Mouse (Mus musculus) adrenal gland, adult 18-20 months (tissue): ENCODE results near the gene Srgap3. TPM values are rescaled to one million over a fixed set of nuclear protein-coding genes. Genes with fewer than 3 reads are reported as not detected.

Source experiments
- DNase-seq, 2 experiments: peaks; one replicate each; pipeline ENCODE4 v3.0.0; 2021 to 2022; ENCODE audit warnings: low spot score in 2 of 2
- total RNA-seq, 2 experiments: library from RNA; stranded (reverse); gene quantifications; 1 replicate in 1 of 2; 2 replicates in 1 of 2; pipeline ENCODE4 v1.2.3; 2021

The Srgap3 gene
- total RNA-seq, 2 experiments from 2014 or later, result 9.4 to 14.7 TPM

DNA sequence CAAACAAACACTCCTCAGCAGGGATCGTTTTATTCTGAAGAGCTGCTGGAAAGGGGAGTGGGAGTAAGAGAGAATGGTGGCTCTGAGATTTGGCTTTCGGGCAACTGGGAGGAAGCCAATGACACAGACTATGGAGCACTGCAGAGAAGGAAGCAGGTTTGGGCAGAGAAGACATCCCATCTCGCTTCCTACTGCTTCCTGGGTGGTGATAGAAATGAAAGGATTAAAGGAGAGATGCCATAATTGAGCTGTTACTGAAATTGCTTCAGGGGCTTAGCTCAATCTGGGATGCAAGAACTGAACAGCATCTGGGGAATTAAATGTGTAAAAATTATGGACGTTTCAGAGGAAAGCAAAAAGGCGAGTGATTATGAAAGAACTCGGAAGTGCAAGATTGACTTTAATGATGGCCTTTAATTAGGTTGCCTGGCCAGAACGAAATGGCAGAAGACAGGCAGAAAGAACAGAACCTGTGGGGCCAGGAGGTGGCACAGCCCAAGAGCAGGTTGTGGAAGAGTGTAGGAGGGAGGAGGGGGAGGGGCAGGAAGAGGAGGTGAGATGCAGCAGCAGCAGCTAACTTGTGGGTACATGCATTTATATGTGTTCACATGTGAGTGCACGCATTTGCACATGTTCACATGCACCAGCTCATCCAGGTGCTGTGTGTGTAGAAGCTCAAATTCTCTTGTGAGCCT lies 126.6 kb downstream of the Srgap3 start:
- DNase-seq, result no peak

DNA sequence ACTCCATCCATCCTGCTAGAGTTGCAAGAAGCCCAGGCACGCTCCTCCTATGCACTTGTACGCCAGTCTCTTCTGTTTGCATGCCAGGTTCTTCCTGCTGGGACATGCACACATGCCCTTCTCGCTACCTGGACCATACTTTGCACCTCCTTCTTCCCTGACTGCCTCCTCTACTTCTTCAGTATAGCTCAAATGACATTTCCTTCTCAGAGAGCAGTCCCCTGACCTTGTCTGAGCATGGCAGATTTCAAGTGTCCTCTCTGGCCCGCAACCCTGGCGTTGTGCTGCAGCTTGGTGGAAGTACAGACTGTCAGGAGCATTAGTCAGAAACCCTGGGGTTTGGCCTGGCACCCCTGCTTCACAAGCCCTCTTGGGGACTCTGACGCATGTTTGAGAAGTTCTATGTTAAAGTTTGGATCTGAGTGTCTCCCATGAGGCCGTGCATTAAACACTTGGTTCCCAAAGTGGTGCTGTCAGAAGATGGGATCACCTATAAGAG lies 128.6 kb downstream of the Srgap3 start:
- no peak for DNase-seq

DNA sequence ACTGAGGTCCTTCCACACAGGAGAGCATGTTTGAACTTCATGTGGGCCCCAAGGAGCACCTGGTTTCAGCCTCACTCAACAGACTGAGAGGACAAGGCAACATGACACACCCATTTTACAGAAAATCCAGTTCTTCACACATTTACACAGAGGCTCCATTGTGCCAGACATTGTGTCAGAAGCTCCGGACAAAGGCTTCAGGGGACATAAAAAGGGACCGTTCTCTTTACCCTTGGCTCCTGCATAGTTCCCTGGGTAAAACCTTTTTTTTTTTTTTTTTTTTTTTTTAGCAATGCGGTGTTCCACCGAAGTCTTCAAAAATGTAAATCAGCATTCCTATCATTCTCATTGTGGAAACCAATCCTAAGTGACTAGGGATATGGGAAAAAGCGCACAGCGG lies 131.5 kb downstream of the Srgap3 start:
- no peak for DNase-seq

DNA sequence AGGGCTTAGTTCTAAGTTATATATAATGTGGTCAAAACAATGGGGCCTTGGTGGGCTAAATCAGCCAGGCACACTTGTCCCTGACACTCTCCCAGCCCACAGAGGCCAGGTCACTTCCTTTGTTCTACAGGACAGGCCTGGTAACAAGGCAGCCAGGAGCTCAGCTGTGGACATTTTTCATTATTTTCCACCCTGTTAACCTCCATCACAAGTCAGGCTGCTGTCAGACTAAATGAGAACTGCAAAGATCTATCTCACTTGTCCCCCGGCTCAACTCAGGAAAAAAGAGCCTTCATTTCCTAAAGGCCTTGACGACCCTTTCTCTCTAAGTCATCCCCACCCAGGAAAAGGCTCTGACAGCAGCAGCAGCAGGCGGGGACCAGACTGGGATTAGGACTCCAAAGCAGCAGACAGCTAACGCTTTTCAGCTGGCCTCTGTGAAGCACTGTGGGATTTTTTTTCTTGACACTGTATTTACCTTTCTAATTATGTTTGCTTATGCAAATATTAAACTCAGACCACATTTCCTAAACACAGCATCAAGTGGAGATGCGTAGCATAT lies 132.5 kb downstream of the Srgap3 start:
- no peak for DNase-seq

DNA sequence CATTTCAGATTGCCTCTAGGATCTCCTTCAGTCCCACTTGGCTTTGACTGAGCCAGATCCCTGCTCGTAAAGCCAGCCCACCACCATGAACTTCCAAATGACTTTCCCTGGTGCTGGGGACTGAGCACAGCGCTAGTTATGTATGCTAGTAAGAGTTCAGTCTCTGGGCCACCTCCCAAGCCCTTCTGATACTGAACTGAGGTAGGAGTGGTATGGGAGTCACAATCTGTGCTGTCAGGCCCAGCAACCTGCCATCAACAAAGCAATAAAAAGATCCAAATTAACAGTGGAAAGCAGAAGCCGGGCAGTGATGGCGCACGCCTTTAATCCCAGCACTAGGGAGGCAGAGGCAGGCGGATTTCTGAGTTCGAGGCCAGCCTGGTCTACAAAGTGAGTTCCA lies 134.2 kb downstream of the Srgap3 start:
- no peak for DNase-seq

DNA sequence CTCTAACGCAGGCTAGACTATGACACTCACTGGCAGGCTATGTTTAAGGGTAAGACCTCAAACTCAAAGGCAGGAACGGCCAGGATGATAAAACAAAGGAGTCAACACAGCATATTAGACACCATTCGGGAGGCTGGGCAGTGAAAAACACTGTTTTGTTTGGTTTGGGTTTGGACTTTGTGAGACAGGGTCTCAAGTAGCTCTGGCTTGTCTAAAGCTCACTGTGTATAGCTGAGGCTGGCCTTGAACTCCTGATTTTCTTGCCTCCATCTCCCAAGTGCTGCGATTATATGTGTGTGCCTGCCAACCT lies 136.6 kb downstream of the Srgap3 start:
- DNase-seq, result no peak

DNA sequence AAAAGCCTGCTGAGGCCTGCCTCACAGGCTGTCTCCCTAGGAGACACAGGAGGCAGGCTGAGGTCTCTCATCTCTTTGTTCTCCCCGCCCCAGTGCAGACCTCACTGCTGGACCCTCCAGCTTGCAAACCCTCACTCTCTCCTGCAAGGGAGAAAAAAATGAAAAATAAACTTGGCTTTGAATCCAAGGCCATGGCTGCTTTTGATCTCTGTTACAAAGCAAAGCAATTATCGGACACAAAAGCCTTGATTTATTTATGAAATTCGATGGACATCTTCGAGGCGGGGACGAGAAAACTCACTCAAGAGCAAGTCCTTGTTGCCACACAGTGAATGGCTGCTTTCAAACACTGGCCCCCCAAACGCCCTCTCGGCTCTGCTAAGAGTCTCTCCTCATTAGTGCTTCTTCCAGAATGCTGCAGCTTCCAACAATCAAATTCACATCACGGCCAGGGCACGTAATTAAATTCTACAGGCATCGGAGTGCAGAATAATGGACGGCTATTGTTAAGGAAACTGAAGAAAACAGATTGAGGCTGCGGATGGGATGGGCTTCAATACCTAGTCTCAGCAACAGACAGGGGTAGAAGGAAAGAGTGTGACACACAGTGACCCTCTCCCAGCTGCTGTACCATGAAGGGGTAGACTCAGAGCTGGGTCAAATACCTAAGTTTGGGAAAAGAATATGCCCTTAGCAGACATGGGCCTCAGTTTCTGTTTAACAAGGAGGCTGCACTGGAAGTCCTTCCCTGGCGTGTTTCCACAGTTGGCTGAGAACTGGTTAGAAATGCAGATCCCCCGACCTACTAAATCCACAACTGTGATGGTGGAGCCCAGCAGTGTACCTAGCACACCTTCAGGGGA lies 137.2 kb downstream of the Srgap3 start:
- no peak for DNase-seq

DNA sequence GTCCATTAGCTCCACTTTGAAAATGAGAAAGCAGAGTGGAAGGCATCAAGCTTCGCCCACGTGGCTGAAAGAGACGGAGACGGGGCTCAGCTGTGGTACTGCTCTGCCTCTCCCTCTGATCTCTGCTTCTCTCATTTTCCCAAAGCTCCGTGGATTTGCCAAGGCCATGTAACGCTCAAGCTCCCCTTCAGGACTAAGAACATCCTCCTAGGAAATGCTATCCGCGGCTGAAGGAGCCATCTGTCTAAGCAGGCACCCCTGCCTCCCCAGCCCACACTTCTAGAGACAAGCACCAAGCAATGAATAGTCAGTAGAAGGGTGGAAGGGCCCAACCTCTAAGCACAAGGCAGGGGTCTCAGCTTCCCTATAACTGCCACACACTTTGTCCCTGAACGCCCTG lies 138.3 kb downstream of the Srgap3 start:
- no peak for DNase-seq

DNA sequence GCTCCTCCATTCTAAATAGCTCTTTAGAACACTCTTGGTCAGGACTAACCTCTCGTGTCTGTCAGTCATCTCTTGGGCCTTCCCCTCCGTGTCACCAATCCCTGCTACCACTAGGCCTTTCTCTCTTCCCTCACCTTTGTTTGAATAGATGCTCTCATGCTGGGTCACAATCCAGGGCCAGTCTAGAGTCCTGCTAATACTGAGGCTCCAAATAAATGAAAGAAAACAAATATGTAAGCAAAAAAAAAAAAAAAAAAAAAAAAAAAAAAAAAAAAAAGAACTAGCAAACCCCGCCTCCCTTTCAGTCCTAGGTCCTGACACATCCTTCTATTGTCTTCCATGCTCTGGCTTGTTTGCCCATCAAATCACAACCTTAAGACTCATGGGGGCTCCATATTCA lies 145.1 kb downstream of the Srgap3 start:
- no peak for DNase-seq

DNA sequence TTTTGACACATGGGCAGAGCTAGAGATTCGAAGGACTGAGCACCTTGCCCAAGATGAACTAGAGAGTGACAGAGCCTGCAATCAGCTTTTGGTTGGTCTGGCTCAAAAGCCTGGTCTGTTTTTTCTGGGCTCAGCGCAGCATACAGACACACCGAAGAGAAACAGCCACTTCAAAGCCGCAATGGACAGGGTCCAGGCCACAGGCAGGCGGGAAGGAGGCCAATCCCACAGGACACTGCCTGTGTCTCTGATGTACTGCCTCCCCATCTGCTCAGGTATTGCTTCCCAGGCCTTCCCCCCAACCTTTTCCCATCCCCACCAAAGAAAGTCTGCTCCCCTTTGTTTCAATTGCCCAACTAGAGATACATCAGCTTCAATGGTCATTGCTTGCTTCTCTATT lies 148.7 kb downstream of the Srgap3 start:
- no peak for DNase-seq

DNA sequence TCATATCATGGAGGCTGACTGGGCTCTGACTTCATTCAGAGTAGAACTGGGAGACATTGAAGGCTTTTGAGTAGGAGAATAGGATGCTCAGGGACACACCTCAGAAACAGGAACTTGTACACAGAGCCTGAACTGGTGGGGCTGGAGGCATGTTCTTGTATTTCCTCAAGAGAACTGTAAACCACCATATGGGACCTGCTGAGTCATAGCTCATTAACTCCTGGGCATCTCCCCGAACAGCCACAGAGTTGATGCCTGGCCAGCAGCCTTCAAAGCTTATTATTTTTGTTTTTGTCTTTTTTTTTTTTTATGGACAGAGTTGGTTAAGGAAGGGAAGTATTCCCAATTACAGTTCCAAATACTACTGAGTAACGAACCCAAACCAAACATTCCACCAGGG lies 150.5 kb downstream of the Srgap3 start:
- DNase-seq, result no peak

DNA sequence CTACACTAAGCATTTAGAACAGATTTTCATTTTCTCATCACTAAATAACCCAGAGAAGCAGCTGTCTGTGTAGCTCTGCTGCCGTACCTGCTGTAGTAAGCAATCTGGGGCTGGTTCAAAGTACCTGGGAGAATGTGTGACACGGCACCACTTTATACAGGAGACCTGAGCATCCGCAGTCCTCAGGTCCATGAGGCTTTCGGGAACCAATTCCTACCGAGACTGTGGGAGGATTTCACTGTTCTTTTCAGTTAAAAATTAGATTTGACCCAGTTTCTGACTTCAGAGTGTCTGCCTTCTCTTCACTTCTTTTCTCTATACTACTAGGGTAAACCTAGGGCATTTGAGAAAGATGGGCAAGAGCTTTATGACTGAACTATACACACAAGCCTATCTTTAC lies 153.2 kb downstream of the Srgap3 start:
- no peak for DNase-seq

DNA sequence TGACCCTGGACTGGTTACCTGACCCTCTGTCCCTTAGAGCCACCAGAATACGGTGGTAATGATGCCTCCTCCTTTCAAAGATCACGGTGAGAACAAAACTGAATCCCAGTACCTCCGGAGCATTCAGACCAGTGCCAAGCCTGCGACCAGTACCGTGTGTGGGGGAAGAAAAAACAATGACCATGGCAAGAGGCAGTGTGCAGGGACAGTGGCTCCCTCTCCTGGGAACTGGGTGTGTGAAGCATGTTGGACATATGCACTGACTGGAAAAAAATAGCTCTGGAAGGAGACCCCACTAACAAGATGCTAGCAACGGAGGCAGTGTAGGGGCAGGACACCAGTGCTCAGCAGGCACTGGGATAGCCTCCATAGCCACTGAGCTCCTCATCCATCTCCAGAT lies 157.2 kb downstream of the Srgap3 start:
- no peak for DNase-seq

DNA sequence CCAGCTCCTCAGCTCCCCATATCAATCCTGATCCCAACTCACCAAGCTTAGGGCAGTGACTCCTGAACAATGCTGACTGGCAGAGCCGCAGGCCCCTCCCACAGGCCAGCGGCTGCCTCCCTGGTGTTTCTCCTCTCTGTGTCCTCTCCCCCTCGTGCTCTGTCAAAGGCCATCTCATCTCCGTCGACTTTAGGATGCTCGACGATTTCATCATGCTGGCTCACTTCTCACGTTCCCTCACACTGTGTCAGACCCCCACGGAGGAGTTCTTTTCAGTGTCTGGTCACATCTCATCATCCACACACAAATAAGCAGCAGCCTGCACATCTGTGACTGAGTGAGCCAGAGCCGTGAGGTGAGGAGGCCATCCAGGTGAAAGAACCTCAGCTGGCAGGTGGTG lies 158.4 kb downstream of the Srgap3 start:
- no peak for DNase-seq

DNA sequence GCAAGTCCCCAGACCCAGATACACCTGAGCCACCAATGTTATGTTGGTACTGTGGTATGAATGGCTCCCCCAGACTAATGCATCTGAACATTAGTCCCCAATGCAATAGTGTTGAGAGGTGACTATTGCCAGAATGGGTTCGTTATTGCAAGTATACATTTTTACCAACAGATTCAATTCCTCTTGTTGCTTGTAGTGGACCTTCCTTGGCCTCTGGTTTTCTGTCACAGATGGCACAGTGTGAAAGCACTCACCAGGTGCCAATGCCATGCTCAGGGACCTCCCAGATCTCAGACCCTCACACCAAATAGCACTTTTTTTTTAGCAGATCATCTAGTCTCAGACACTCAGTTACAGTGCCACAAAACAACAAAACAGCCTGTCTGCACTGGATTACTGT lies 158.9 kb downstream of the Srgap3 start:
- no peak for DNase-seq

DNA sequence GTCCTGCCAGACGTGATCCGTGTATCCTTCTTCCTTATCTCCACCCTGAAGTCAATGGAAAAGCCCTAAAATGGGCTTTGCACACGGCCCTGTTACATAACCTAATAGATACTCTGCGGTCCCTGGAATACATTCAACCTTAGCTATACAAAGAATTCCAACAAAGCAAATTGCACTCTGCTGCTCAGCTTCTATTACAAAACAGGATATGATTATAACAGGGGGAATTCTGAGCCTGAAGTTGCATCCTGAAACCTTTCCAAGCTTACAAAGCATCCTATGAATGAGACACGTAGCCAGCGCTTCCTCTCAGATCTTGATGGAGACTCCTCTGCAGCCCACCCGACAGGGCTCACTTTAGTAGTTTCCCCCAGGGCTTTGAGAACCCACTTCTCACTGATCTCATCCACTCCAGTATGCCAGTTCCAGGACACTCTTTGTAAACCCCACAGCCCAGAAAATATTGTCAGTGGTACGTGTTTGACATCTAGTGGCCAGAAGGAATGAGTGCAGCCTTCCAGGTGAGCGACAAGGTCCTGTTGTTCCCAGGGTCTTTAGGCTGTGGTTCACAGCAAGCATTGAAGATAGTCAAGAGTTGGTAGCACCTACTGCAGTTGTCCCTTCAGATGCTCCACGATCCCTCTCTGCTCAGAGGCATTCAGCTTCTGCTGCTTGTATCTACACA lies 165.5 kb downstream of the Srgap3 start:
- DNase-seq, result no peak

DNA sequence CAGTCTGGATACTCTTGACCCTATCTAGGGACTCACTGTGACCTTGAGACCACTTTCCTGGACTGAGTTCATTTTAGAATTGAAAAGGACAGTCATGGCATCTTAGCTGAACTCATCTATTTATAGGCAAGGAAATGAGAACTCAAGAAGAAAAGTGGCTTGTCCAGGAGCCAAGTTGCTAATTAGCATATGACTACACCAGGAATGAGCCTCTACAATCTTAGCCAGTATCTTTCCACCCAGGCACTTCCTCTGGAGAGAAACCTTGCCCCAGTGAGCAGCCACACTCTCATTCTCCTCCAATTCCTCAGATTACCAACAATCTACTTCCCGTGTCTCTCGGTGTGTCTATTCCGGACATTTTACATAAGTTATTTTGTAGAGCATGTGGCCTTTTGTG lies 168.9 kb downstream of the Srgap3 start:
- DNase-seq, result no peak

DNA sequence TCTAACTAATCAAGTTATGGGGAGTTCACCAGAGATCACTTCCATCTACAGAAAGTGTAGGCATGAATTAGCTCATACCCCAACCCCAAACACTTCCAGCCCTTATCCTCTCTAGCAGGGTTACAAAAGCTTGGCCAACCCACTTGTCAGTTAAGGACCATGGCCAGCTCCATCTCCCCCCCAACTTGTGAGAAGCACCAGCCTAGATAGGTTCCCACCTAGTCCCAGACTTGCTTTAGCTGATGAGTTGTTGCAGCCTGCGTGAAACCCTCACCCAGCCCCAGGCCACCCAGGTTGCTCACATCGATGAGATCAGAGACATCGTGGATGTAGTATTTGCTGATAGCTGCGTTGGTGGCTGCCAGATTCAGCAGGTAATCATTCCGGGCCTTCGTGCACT lies 170.3 kb downstream of the Srgap3 start:
- DNase-seq, result no peak

DNA sequence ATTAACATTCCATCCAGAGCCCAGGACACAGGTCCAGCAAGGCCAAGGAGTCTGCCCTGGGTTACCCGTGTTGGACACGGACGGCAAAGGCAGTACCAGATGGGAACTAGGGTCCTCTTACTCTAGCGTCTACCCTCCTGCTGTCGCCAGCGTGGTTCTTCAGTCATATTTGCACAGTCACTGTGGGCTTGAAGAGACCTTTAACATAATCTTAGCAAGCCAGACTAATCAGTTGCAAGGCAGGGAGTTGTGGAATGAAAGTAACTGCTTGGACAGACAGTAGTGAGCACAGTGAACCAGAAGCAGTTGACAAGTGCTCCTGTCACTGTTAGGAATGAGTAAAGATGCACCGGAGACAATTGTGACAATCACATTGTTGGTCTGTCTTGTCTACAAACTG lies 173.3 kb downstream of the Srgap3 start:
- no peak for DNase-seq

DNA sequence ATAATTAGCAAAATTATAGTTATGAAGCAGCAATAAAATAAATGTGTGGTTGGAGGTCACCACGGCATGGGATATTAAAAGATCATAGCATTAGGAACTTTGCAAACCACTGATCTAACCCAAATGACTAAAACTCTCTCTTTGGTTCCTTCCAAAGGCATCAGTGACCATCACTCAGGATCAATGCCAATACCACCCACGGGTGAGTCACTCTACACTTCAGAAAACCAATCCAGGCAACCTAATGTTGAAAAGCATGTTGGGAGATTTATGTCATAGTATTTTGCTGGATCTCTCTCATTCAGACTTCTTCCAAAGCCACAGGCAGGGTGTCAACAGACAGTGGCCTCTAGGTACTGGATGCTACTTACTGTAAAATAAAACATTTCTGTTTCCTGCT lies 176.1 kb downstream of the Srgap3 start:
- DNase-seq, result no peak

DNA sequence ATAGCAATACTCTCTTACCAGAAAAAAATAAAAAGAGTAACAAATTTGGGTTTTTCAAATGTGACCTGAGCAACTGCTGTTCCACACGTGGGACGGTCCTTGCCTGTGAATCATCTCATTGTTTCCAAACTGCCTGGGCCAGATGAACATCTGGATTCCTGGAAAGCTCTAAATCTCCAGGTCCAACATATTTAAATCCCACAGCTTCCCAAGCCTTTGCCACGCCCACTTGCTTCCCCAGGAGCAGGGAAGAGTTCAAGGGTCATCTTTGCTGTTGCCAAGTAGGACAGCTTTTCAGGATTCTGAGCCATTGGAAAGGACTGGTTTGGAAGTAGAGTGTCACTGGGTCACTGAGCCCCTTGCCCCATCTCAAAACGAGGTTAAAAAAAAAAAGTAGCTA lies 188.5 kb downstream of the Srgap3 start:
- no peak for DNase-seq

DNA sequence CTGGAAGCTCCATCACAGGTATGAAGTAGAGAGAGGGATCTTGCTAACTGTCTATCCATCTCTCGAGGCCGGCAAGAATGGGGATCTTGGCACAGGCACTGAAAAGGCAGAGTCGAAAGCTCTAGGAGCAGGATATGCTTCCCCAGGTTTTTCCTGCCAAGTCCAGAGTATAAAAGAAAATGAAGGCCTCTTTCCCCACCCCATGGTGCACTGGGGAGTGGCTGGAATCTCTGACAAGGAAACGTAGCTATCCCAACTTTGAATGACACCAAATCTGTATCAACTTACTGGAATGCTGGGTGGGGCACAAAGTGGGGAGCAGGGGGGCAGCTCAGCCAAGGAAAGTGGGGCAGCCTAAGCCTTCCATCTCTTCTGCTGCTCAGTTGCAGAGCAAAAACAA lies 190.2 kb downstream of the Srgap3 start:
- no peak for DNase-seq
